Mouse (Mus musculus): ENCODE data around the gene Atox1.

GRCm38 (mm10) chr11:55410502-55410901, 50.5 kb downstream of the Atox1 start:
- TF ChIP-seq CTCF (IDR thresholded peaks at IDR 0.05; ENCODE audit: extremely low read depth, insufficient read depth, low read length): no peak
- TF ChIP-seq POLR2A (IDR thresholded peaks at IDR 0.05; ENCODE audit: extremely low read depth, insufficient read depth, low read length): no peak

Data from cortical plate, adult 2 months (tissue).